Mouse (Mus musculus): ENCODE data around the gene Gm16181.

GRCm38 (mm10) chr17:35200398-35200797, 20.2 kb upstream of the Gm16181 start:
- TF ChIP-seq CTCF (IDR thresholded peaks at IDR 0.05; ENCODE audit: low read depth, low read length) (no peak), POLR2A (IDR thresholded peaks at IDR 0.05; ENCODE audit: extremely low read depth, insufficient read depth, low read length) (no peak)
